In the genomic region with DNA sequence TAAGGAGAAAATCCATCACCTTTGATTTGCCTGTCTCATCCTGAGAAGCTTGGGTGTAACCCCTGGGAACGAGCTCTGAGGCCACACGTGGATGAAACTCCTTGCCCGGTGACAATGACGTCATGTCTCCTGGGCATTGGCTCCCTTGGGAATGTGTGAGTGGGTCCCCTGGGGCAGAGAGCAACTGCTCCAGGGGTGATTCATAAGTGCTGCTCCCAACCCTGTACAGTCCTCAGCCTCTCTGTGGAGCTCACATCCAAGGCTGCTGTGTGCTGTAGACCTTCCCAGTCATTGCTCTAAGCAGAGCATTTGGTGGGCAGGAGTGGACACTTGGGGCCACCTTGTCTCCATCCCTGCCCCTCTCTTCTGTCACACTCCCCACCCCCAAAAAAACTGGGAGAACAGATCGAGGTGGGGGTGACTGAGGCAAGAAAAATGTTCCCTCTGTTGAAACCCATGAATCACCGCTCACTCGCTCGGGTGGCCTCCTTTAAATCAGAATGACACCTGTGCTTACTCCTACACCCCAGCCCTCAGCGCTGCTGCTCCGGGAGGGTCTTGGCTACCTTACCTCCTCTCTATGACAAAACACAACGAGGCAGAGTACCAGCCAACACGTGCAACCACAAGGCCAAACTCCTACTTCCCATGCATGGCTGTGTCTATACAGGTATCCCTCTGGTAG, we compare ENCODE assay signal across 14 mouse cellular contexts.
DNase-seq lines count a peak whose midpoint lies in the region; ATAC-seq and TF ChIP-seq lines count a peak whose summit lies in the region.
"Had no signal": no experiment of that assay in that cellular context is flagged by ENCODE, and none has a peak within 500 bp of the region (broad histone marks: within the 10 kb centered on the region; RNA-seq: fewer than 3 reads in every experiment).

No protein-coding gene starts in this region.

- no peak overlapping the region for H3K4me2 ChIP-seq in intestine, postnatal 0 days (replicated peaks; ENCODE audit: low read depth)
- H3K4me2 ChIP-seq: embryonic facial prominence, embryonic 12.5 days had no signal

- no peaks in the 10 kb centered on the region for H3K79me2 ChIP-seq in heart, adult 2 months (replicated peaks; ENCODE audit: control insufficient read depth, insufficient read depth, low read length)

- in situ Hi-C loops in Patski (cut with MboI; ENCODE audit: low pct_unique_long_range_greater_than_20kb) = loop anchor here (5.0 kb wide), 1 partner anchor 41 kb away; no protein-coding TSS in a partner anchor

- peak; percentile 98 for ATAC-seq in Patski
- ATAC-seq in intestine, postnatal 0 days = peak; percentile 63

- no peak for TF ChIP-seq POLR2A in heart, adult 2 months (IDR thresholded peaks at IDR 0.05; ENCODE audit: insufficient read depth, low read depth, low read length)

- peaks cover 1% of the 10 kb centered on the region; the same call in 1 of the 2 replicates for H3K4me1 ChIP-seq in heart, adult 2 months (ENCODE audit: control insufficient read depth, insufficient read depth, low read length)
- 0 out of 2 replicates have a peak, but pooled peaks cover 10% of the 10 kb centered on the region for H3K4me1 ChIP-seq in intestine, postnatal 0 days (replicated peaks; ENCODE audit: control insufficient read depth, insufficient read depth, low read length)

- no peak overlapping the region for H3K4me3 ChIP-seq in heart, adult 2 months
- no peak overlapping the region for H3K4me3 ChIP-seq in intestine, postnatal 0 days (ENCODE audit: low read depth, low read length)
- H3K4me3 ChIP-seq: embryonic facial prominence, embryonic 12.5 days had no signal

- peak; percentile 90 for DNase-seq in heart, adult 11 months
- DNase-seq in heart, adult 2 months = no peak
- peak; percentile 90 for DNase-seq in 3134 (ENCODE audit: extremely low read depth, insufficient read length, low spot score)
- DNase-seq in Patski (ENCODE audit: low read depth, low spot score) = peak; percentile 83
- no peak for DNase-seq in thymus, postnatal 14 days
- DNase-seq in embryo, embryonic 10 days (ENCODE audit: low spot score) = no peak
- no peak for DNase-seq in urinary bladder, adult 18-20 months (ENCODE audit: low spot score in 2 of 2)
- DNase-seq: cerebellum, postnatal 14 days; heart, postnatal 4 days; left cerebral cortex, postnatal 4 days; lung, postnatal 4 days had no signal

- TF ChIP-seq CTCF in heart, adult 2 months (IDR thresholded peaks at IDR 0.05) = no peak
- TF ChIP-seq CTCF in Patski (IDR thresholded peaks at IDR 0.05) = no peak
- TF ChIP-seq CTCF in intestine, postnatal 0 days (IDR thresholded peaks at IDR 0.05; ENCODE audit: low read depth) = no peak

- CTCF ChIA-PET in Patski (lab: Charles Lee) = interaction anchor here (0.8 kb wide), 1 partner anchor 16 kb away, joined by 3 read pairs; no protein-coding TSS in a partner anchor

- H3K9ac ChIP-seq in heart, adult 2 months (ENCODE audit: low read depth, low read length) = no peak overlapping the region
- no peak overlapping the region for H3K9ac ChIP-seq in intestine, postnatal 0 days (ENCODE audit: low read depth, low read length)
- H3K9ac ChIP-seq: embryonic facial prominence, embryonic 12.5 days; liver, embryonic 14.5 days had no signal

- POLR2A ChIA-PET in Patski (lab: Charles Lee) = no interaction called here

- WGBS in heart, adult 2 months = 84% methylated on average over 12 of the region's 12 CpGs
- 69% methylated on average over 12 of the region's 12 CpGs for WGBS in intestine, postnatal 0 days

- H3K27ac ChIP-seq in heart, adult 2 months = no peak overlapping the region
- no peak overlapping the region for H3K27ac ChIP-seq in intestine, postnatal 0 days (ENCODE audit: low read depth, low read length)
- H3K27ac ChIP-seq: embryonic facial prominence, embryonic 12.5 days; liver, embryonic 14.5 days had no signal

- intact Hi-C loops in heart, adult 2 months (cut with DNase I) = no loop called here

- no peak for TF ChIP-seq EP300 in heart, adult 2 months (IDR thresholded peaks at IDR 0.05; ENCODE audit: insufficient read depth, low read depth, low read length)

- H3K9me3 ChIP-seq in intestine, postnatal 0 days (ENCODE audit: control insufficient read depth) = no peaks in the 10 kb centered on the region
- H3K9me3 ChIP-seq: embryonic facial prominence, embryonic 12.5 days had no signal

- H3K36me3 ChIP-seq in heart, adult 2 months (ENCODE audit: control insufficient read depth, insufficient read depth, low read length) = no peaks in the 10 kb centered on the region
- no peaks in the 10 kb centered on the region; the same call in 1 of the 2 replicates for H3K36me3 ChIP-seq in intestine, postnatal 0 days (ENCODE audit: control insufficient read depth, insufficient read depth)
- H3K36me3 ChIP-seq: embryonic facial prominence, embryonic 12.5 days had no signal

- no peaks in the 10 kb centered on the region for H3K27me3 ChIP-seq in heart, adult 2 months (ENCODE audit: control insufficient read depth, insufficient read depth, low read length)
- H3K27me3 ChIP-seq in Patski = no peaks in the 10 kb centered on the region
- no peaks in the 10 kb centered on the region for H3K27me3 ChIP-seq in intestine, postnatal 0 days (replicated peaks; ENCODE audit: control insufficient read depth, insufficient read depth, low read length)
- H3K27me3 ChIP-seq: embryonic facial prominence, embryonic 12.5 days had no signal

Comparison
In these comparisons a context has a peak if more than half of its experiments do, and no peak if none do; other contexts are left out.
1. DNase-seq: peak in heart, adult 11 months (single experiment), 3134 (single experiment) and Patski (single experiment); none in heart, adult 2 months (0 of 2), thymus, postnatal 14 days (single experiment), embryo, embryonic 10 days (single experiment) and urinary bladder, adult 18-20 months (0 of 2).